Mouse (Mus musculus) MEL (cell line): ENCODE measurements at regions not wholly inside any gene's neighbourhood (a gene's known extent, or its start where the extent isn't known, plus 50 kb on each side); places are given as distances from the start of the nearest gene placed in this dataset.
A peak's percentile ranks its signal among the peaks of the same experiment; 100 is the strongest.

Source experiments
- DNase-seq: peaks from one replicate; pipeline ENCODE4 v3.0.0; 2011; ENCODE audit warnings: low read depth, low spot score
- H3K27ac ChIP-seq: 2 replicates; pipeline ENCODE4 v1.5.1; 2012; ENCODE audit warnings: low read depth, mild to moderate bottlenecking, control low read depth, low read length, moderate library complexity; ENCODE audit not compliant: control insufficient read depth
- H3K27me3 ChIP-seq, 2 experiments: fragments of 150-350 bp in 1 of 2; sonication (generic) in 1 of 2; 2 replicates each; pipeline ENCODE4 v1.6.1; 2012; ENCODE audit warnings: low read length in 2 of 2, mild to moderate bottlenecking in 2 of 2, improper control_type of control experiment in 1 of 2, moderate library complexity in 1 of 2; ENCODE audit not compliant: insufficient read depth in 2 of 2, control insufficient read depth in 1 of 2
- H3K36me3 ChIP-seq, 2 experiments: 2 replicates each; pipeline ENCODE4 v1.6.1; 2012 to 2014; ENCODE audit warnings: low read length in 2 of 2, improper control_type of control experiment in 1 of 2, inconsistent platforms in 1 of 2, mild to moderate bottlenecking in 1 of 2; ENCODE audit not compliant: insufficient read depth in 2 of 2, control insufficient read depth in 1 of 2
- H3K4me1 ChIP-seq, 2 experiments: fragments of 150-350 bp in 1 of 2; sonication (generic) in 1 of 2; 2 replicates each; pipeline ENCODE4 v1.6.1; 2012; ENCODE audit warnings: low read length in 2 of 2, improper control_type of control experiment in 1 of 2, mild to moderate bottlenecking in 1 of 2; ENCODE audit not compliant: insufficient read depth in 2 of 2, control insufficient read depth in 1 of 2
- H3K4me3 ChIP-seq, 2 experiments: fragments of 150-350 bp in 1 of 2; sonication (generic) in 1 of 2; 2 replicates each; pipeline ENCODE4 v1.5.1; 2012; ENCODE audit warnings: low read depth in 2 of 2, low read length in 2 of 2, mild to moderate bottlenecking in 2 of 2, moderate library complexity in 2 of 2, control low read depth in 1 of 2, improper control_type of control experiment in 1 of 2; ENCODE audit not compliant: control insufficient read depth in 1 of 2, insufficient read depth in 1 of 2
- H3K79me2 ChIP-seq: 2 replicates; pipeline ENCODE4 v1.6.1; 2012; ENCODE audit warnings: mild to moderate bottlenecking, low read length, moderate library complexity; ENCODE audit not compliant: control insufficient read depth, poor library complexity, insufficient read depth
- H3K9ac ChIP-seq: 2 replicates; pipeline ENCODE4 v1.6.1; 2012; ENCODE audit warnings: low read depth, mild to moderate bottlenecking, control low read depth, low read length, moderate library complexity; ENCODE audit not compliant: control insufficient read depth, poor library complexity, severe bottlenecking
- H3K9me3 ChIP-seq: fragments of 150-350 bp; sonication (generic); replicated peaks from 2 replicates; pipeline ENCODE4 v1.6.1; 2012; ENCODE audit warnings: mild to moderate bottlenecking, low read length, improper control_type of control experiment, moderate library complexity; ENCODE audit not compliant: insufficient read depth
- BHLHE40 ChIP-seq: IDR thresholded peaks from 2 replicates; pipeline ENCODE4 v1.6.1; 2012; ENCODE audit warnings: low read depth, mild to moderate bottlenecking, inconsistent platforms, low read length, improper control_type of control experiment, borderline replicate concordance
- CHD1 ChIP-seq: IDR thresholded peaks from 2 replicates; pipeline ENCODE4 v1.6.1; 2012; ENCODE audit warnings: low read depth, mild to moderate bottlenecking, inconsistent platforms, low read length, improper control_type of control experiment
- CHD2 ChIP-seq: IDR thresholded peaks from 2 replicates; pipeline ENCODE4 v1.6.1; 2011; ENCODE audit warnings: low read length, improper control_type of control experiment
- CTCF ChIP-seq, 3 experiments: IDR thresholded peaks in 2 of 3; conservative IDR thresholded peaks in 1 of 3; 2 replicates each; pipeline ENCODE4 v1.5.1; 2011 to 2012; ENCODE audit warnings: low read length in 3 of 3, low read depth in 2 of 3, mild to moderate bottlenecking in 2 of 3, improper control_type of control experiment in 1 of 3, inconsistent platforms in 1 of 3, mixed read lengths in 1 of 3, moderate library complexity in 1 of 3; ENCODE audit not compliant: control insufficient read depth in 1 of 3, insufficient read depth in 1 of 3, poor library complexity in 1 of 3, severe bottlenecking in 1 of 3
- E2F4 ChIP-seq: IDR thresholded peaks from 2 replicates; pipeline ENCODE4 v1.6.1; 2011; ENCODE audit warnings: low read depth, low read length, improper control_type of control experiment, borderline replicate concordance
- ELF1 ChIP-seq: IDR thresholded peaks from 2 replicates; pipeline ENCODE4 v1.6.1; 2014; ENCODE audit warnings: low read depth, mild to moderate bottlenecking, inconsistent platforms, low read length, improper control_type of control experiment, moderate library complexity
- EP300 ChIP-seq, 2 experiments: IDR thresholded peaks; 2 replicates each; pipeline ENCODE4 v1.6.1; 2011; ENCODE audit warnings: improper control_type of control experiment in 2 of 2, low read length in 2 of 2, low read depth in 1 of 2, mild to moderate bottlenecking in 1 of 2
- ETS1 ChIP-seq: IDR thresholded peaks from 2 replicates; pipeline ENCODE4 v1.6.1; 2012; ENCODE audit warnings: low read depth, mild to moderate bottlenecking, inconsistent platforms, low read length, improper control_type of control experiment, moderate library complexity
- GATA1 ChIP-seq: IDR thresholded peaks from 2 replicates; pipeline ENCODE4 v1.6.1; 2011; ENCODE audit warnings: low read depth, low read length, improper control_type of control experiment
- JUND ChIP-seq: IDR thresholded peaks from 2 replicates; pipeline ENCODE4 v1.6.1; 2011; ENCODE audit warnings: low read depth, mild to moderate bottlenecking, improper control_type of control experiment, low read length
- MAFK ChIP-seq: IDR thresholded peaks from 2 replicates; pipeline ENCODE4 v1.6.1; 2011; ENCODE audit warnings: low read depth, mild to moderate bottlenecking, low read length, improper control_type of control experiment, borderline replicate concordance
- MEF2A ChIP-seq: IDR thresholded peaks from 2 replicates; pipeline ENCODE4 v1.6.1; 2014; ENCODE audit warnings: low read depth, mild to moderate bottlenecking, inconsistent platforms, low read length, improper control_type of control experiment; ENCODE audit not compliant: poor library complexity, insufficient replicate concordance, severe bottlenecking; ENCODE audit errors: extremely low read depth
- MYB ChIP-seq: IDR thresholded peaks from 2 replicates; pipeline ENCODE4 v1.6.1; 2011; ENCODE audit warnings: mild to moderate bottlenecking, low read depth, low read length, improper control_type of control experiment
- NRF1 ChIP-seq: IDR thresholded peaks from 2 replicates; pipeline ENCODE4 v1.6.1; 2014; ENCODE audit warnings: low read depth, mild to moderate bottlenecking, inconsistent platforms, low read length, improper control_type of control experiment, moderate library complexity; ENCODE audit not compliant: poor library complexity, insufficient read depth, severe bottlenecking
- POLR2A ChIP-seq, 2 experiments: IDR thresholded peaks; 2 replicates each; pipeline ENCODE4 v1.6.1; 2011 to 2012; ENCODE audit warnings: low read length in 2 of 2, mild to moderate bottlenecking in 2 of 2, control low read depth in 1 of 2, improper control_type of control experiment in 1 of 2, low read depth in 1 of 2, moderate library complexity in 1 of 2; ENCODE audit not compliant: control insufficient read depth in 1 of 2, insufficient read depth in 1 of 2, poor library complexity in 1 of 2
- RCOR1 ChIP-seq: IDR thresholded peaks from 2 replicates; pipeline ENCODE4 v1.6.1; 2012; ENCODE audit warnings: low read depth, mild to moderate bottlenecking, inconsistent platforms, low read length, improper control_type of control experiment
- SIN3A ChIP-seq: IDR thresholded peaks from 2 replicates; pipeline ENCODE4 v1.6.1; 2012; ENCODE audit warnings: low read length, improper control_type of control experiment, inconsistent platforms
- TAL1 ChIP-seq: IDR thresholded peaks from 2 replicates; pipeline ENCODE4 v1.6.1; 2012; ENCODE audit warnings: mild to moderate bottlenecking, inconsistent platforms, low read length, moderate library complexity, mixed read lengths
- TBP ChIP-seq: IDR thresholded peaks from 2 replicates; pipeline ENCODE4 v1.8.0; 2011; ENCODE audit warnings: low read depth, low read length, improper control_type of control experiment
- USF1 ChIP-seq: IDR thresholded peaks from 2 replicates; pipeline ENCODE4 v1.6.1; 2014; ENCODE audit warnings: low read depth, mild to moderate bottlenecking, inconsistent platforms, low read length, improper control_type of control experiment, moderate library complexity

DNA sequence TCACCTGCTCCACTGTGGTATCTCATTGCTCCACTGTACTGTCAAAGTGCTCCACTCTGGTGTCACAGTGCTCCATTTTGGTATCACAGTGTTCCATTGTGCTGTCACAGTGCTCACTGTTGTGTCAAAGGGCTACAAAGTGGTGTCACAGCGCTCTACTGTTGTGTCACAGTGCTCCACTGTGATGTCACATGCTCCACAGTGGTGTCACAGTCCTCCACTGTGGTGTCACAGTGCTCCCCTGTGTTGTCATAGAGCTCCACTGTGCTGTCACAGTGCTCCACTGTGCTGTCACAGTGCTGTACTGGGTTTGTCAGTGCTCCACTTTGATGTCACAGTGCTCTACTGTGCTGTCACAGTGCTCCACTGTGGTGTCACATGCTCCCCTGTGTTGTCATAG lies 102.7 kb upstream of the Scaf8 start:
- H3K4me3 ChIP-seq = no peak overlapping the region
- H3K27me3 ChIP-seq = no peaks in the 10 kb centered on the region
- H3K36me3 ChIP-seq = no peaks in the 10 kb centered on the region
- DNase-seq = peak; percentile 40
- no peaks in the 10 kb centered on the region for H3K9me3 ChIP-seq
- no peaks in the 10 kb centered on the region for H3K4me1 ChIP-seq
- H3K9ac ChIP-seq = no peak overlapping the region
- H3K79me2 ChIP-seq = no peaks in the 10 kb centered on the region
- TF ChIP-seq ELF1 = no peak
- H3K27ac ChIP-seq = no peak overlapping the region

DNA sequence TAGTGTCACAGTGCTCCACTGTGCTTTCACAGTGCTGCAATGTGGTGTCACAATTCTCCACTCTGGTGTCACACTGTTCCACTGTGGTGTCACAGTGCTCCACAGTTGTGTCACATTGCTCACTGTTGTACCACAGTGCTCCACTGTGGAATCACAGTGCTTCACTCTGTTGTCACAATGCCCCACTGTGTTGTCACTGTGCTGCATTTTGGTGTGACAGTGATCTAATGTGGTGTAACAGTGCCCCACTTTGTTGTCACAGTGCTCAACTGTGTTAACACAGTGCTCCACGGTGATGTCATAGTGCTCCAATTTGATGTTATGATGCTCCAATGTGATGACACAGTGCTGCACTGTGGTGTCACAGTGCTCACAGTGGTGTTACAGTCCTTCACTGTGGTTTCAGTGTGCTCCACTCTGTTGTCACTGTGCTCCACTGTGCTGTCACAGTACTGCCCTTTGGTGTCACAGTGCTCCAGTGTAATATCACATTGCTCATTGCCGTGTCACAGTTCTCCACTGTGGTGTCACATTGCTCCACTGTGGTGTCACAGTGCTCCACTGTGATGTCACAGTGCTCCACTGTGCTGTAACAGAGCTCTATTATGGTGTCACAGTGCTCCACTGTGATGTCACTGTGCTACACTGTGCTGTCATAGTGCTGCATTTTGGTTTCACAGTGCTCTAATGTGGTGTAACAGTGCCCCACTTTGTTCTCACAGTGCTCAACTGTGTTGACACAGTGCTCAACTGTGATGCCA lies 95.0 kb upstream of the Scaf8 start:
- Histone ChIP-seq H3K4me1 (no peaks in the 10 kb centered on the region), H3K27ac (no peak overlapping the region), H3K9ac (no peak overlapping the region), H3K36me3 (no peaks in the 10 kb centered on the region)
- peak; percentile 4 for DNase-seq
- TF ChIP-seq CHD1 = no peak
- TF ChIP-seq ETS1 = no peak
- TF ChIP-seq GATA1 = no peak
- TF ChIP-seq USF1 = no peak
- no peak for TF ChIP-seq TAL1
- TF ChIP-seq CHD2 = no peak
- TF ChIP-seq POLR2A (IDR thresholded peaks at IDR 0.05; ENCODE audit: control insufficient read depth in 1 of 2, insufficient read depth in 1 of 2, low read depth in 1 of 2, low read length in 2 of 2, poor library complexity in 1 of 2) = no peak
- no peak for TF ChIP-seq BHLHE40
- TF ChIP-seq ELF1 = no peak
- no peak for TF ChIP-seq JUND
- no peak for TF ChIP-seq MYB
- no peak for TF ChIP-seq MAFK
- TF ChIP-seq EP300 (IDR thresholded peaks at IDR 0.05; ENCODE audit: low read depth in 1 of 2, low read length in 2 of 2) = no peak
- TF ChIP-seq SIN3A = no peak
- TF ChIP-seq CTCF (IDR thresholded peaks at IDR 0.05 in 2 of 3, conservative IDR thresholded peaks at IDR 0.05 in 1 of 3; ENCODE audit: control insufficient read depth in 1 of 3, insufficient read depth in 1 of 3, low read depth in 2 of 3, low read length in 3 of 3, poor library complexity in 1 of 3, severe bottlenecking in 1 of 3) = no peak
- TF ChIP-seq RCOR1 = no peak
- TF ChIP-seq MEF2A = no peak
- no peak for TF ChIP-seq E2F4
- TF ChIP-seq TBP = no peak
- TF ChIP-seq NRF1 = no peak
- TF ChIP-seq, all 39 proteins: peak for 0
- no peaks in the 10 kb centered on the region for H3K9me3 ChIP-seq
- no peaks in the 10 kb centered on the region for H3K79me2 ChIP-seq
- H3K4me3 ChIP-seq = no peak overlapping the region
- no peaks in the 10 kb centered on the region for H3K27me3 ChIP-seq
